Mouse (Mus musculus) cortical plate, adult 2 months (tissue): ENCODE data around the gene S100a2.

ENCODE experiments used
- CTCF ChIP-seq: fragments of 200-500 bp; IDR thresholded peaks from 2 replicates; pipeline ENCODE4 v1.5.1; 2011; ENCODE audit warnings: mild to moderate bottlenecking, control low read depth, low read length; ENCODE audit not compliant: insufficient read depth; ENCODE audit errors: extremely low read depth
- POLR2A ChIP-seq: fragments of 200-500 bp; IDR thresholded peaks from 2 replicates; pipeline ENCODE4 v1.6.1; 2011; ENCODE audit warnings: mild to moderate bottlenecking, low read length, control low read depth; ENCODE audit not compliant: insufficient read depth; ENCODE audit errors: extremely low read depth

- no peak for TF ChIP-seq POLR2A
- no peak for TF ChIP-seq CTCF
Observed at GRCm38 (mm10) chr3:90621552-90621951, 31.5 kb downstream of the S100a2 start.
